Mouse (Mus musculus): ENCODE data around the gene Drd3.

GRCm38 (mm10) chr16:43729506-43730221, 24.2 kb upstream of the Drd3 start:
- TF ChIP-seq POLR2A (IDR thresholded peaks at IDR 0.05; ENCODE audit: insufficient read depth, low read length) (no peak), EP300 (IDR thresholded peaks at IDR 0.05; ENCODE audit: insufficient read depth, low read depth, low read length) (no peak), CTCF (IDR thresholded peaks at IDR 0.05; ENCODE audit: low read depth, low read length) (no peak)
